Comparison of ENCODE assay signal across 13 mouse cellular contexts in genomic region chr11:102208846-102209245, GRCm38 (mm10). TPM values are rescaled to one million over a fixed set of nuclear protein-coding genes. Genes with fewer than 3 reads are reported as not detected.
DNase-seq lines count a peak whose midpoint lies in the region; ATAC-seq and TF ChIP-seq lines count a peak whose summit lies in the region.
"Had no signal": no experiment of that assay in that cellular context is flagged by ENCODE, and none has a peak within 500 bp of the region (broad histone marks: within the 10 kb centered on the region; RNA-seq: fewer than 3 reads in every experiment).

No protein-coding gene starts in this region.

- no peak overlapping the region for H3K4me2 ChIP-seq in heart, embryonic 15.5 days
- H3K4me2 ChIP-seq in midbrain, embryonic 12.5 days (replicated peaks) = no peak overlapping the region
- H3K4me2 ChIP-seq in midbrain, embryonic 16.5 days (ENCODE audit: low read length) = no peak overlapping the region

- peaks cover 93% of the 10 kb centered on the region for H3K4me1 ChIP-seq in heart, embryonic 15.5 days (replicated peaks)
- peaks cover 36% of the 10 kb centered on the region for H3K4me1 ChIP-seq in midbrain, embryonic 12.5 days
- H3K4me1 ChIP-seq in midbrain, embryonic 16.5 days (ENCODE audit: control insufficient read depth, insufficient read depth, low read length) = peaks cover 22% of the 10 kb centered on the region
- H3K4me1 ChIP-seq in olfactory bulb, adult 2 months (ENCODE audit: control insufficient read depth, insufficient read depth, low read length) = peaks cover 75% of the 10 kb centered on the region

- H3K27me3 ChIP-seq in heart, embryonic 15.5 days = no peaks in the 10 kb centered on the region
- no peaks in the 10 kb centered on the region for H3K27me3 ChIP-seq in midbrain, embryonic 12.5 days
- H3K27me3 ChIP-seq in midbrain, embryonic 16.5 days (ENCODE audit: control insufficient read depth, insufficient read depth, low read depth, low read length) = no peaks in the 10 kb centered on the region

- peak overlapping the region; percentile 79 for H3K27ac ChIP-seq in heart, embryonic 15.5 days
- peak overlapping the region; percentile 64 for H3K27ac ChIP-seq in midbrain, embryonic 12.5 days (replicated peaks)
- H3K27ac ChIP-seq in midbrain, embryonic 16.5 days (ENCODE audit: low read length) = no peak overlapping the region
- peak overlapping the region; percentile 17; the same call in 1 of the 2 replicates for H3K27ac ChIP-seq in olfactory bulb, adult 2 months (ENCODE audit: insufficient read depth, low read depth, low read length)

- TF ChIP-seq CTCF in olfactory bulb, adult 2 months (IDR thresholded peaks at IDR 0.05; ENCODE audit: insufficient read depth, low read depth, low read length) = no peak

- H3K36me3 ChIP-seq in heart, embryonic 15.5 days = peaks cover 21% of the 10 kb centered on the region
- H3K36me3 ChIP-seq in midbrain, embryonic 12.5 days = peaks cover 34% of the 10 kb centered on the region
- H3K36me3 ChIP-seq in midbrain, embryonic 16.5 days (ENCODE audit: control insufficient read depth, insufficient read depth, low read length) = peaks cover 10% of the 10 kb centered on the region; the same call in 1 of the 2 replicates

- 30% methylated on average over 3 of the region's 4 CpGs for WGBS in heart, embryonic 15.5 days
- 26% methylated on average over 4 of the region's 4 CpGs for WGBS in midbrain, embryonic 12.5 days
- WGBS in midbrain, embryonic 16.5 days = 50% methylated on average over 3 of the region's 4 CpGs
- 17% methylated on average over 4 of the region's 4 CpGs for WGBS in olfactory bulb, adult 2 months

- ATAC-seq in heart, embryonic 15.5 days (replicated peaks; ENCODE audit: insufficient number of reproducible peaks, insufficient read depth, low FRiP score, low read depth) = no peak
- no peak for ATAC-seq in midbrain, embryonic 12.5 days (ENCODE audit: low FRiP score, low read depth)
- ATAC-seq in midbrain, embryonic 16.5 days = no peak
- ATAC-seq in granulocyte monocyte progenitor cell, adult 5-6 weeks (replicated peaks; ENCODE audit: poor library complexity, severe bottlenecking) = peak; percentile 29

- no peak for TF ChIP-seq POLR2A in olfactory bulb, adult 2 months (IDR thresholded peaks at IDR 0.05; ENCODE audit: insufficient read depth, low read depth, low read length)

- H3K9ac ChIP-seq in heart, embryonic 15.5 days = no peak overlapping the region
- no peak overlapping the region for H3K9ac ChIP-seq in midbrain, embryonic 12.5 days (replicated peaks)
- no peak overlapping the region for H3K9ac ChIP-seq in midbrain, embryonic 16.5 days (ENCODE audit: low read depth, low read length)

- H3K4me3 ChIP-seq in heart, embryonic 15.5 days = no peak overlapping the region
- H3K4me3 ChIP-seq in midbrain, embryonic 12.5 days = no peak overlapping the region
- no peak overlapping the region for H3K4me3 ChIP-seq in midbrain, embryonic 16.5 days (ENCODE audit: low read depth, low read length)
- H3K4me3 ChIP-seq in olfactory bulb, adult 2 months (ENCODE audit: insufficient read depth, low read depth, low read length) = no peak overlapping the region

- no peaks in the 10 kb centered on the region for H3K9me3 ChIP-seq in heart, embryonic 15.5 days (replicated peaks)
- H3K9me3 ChIP-seq in midbrain, embryonic 12.5 days = no peaks in the 10 kb centered on the region
- no peaks in the 10 kb centered on the region for H3K9me3 ChIP-seq in midbrain, embryonic 16.5 days (replicated peaks; ENCODE audit: control insufficient read depth, low read length, poor library complexity, severe bottlenecking)
- H3K9me3 ChIP-seq: G1E had no signal

- no peak for DNase-seq in heart, adult 9 months (ENCODE audit: low spot score in 2 of 2)
- no peak for DNase-seq in left cerebral cortex, adult 8-10 months (ENCODE audit: low spot score in 2 of 2)
- no peak for DNase-seq in kidney, adult 9 months
- DNase-seq: kidney, adult 2 months; spleen, adult 18-20 months; thymus, postnatal 14 days had no signal

RNA-seq across cellular contexts. Expression of gene G6pc3, which starts 19.4 kb away (rescaled TPM):
- polyA plus RNA-seq in heart, embryonic 15.5 days (2015; fragmentation: Nextera tagmentation; extraction: Ambion mirVana) = 20.9 and 23.3 TPM in 2 replicates
- polyA plus RNA-seq in midbrain, embryonic 12.5 days (2016; fragmentation: Nextera tagmentation; extraction: Ambion mirVana) = 27.6 and 29.7 TPM in 2 replicates
- polyA plus RNA-seq in midbrain, embryonic 16.5 days (2015; fragmentation: Nextera tagmentation; extraction: Ambion mirVana) = 39.0 and 42.9 TPM in 2 replicates
- total RNA-seq in granulocyte monocyte progenitor cell, adult 5-6 weeks (2014; fragmentation: Nextera tagmentation) = 144 TPM in 2 replicates
- 61.1 and 61.6 TPM in 2 replicates for total RNA-seq in granulocyte monocyte progenitor cell, adult 5-6 weeks (2017)
- polyA plus RNA-seq in olfactory bulb, adult 2 months (2012; ENCODE audit: insufficient read depth, insufficient read length, low replicate concordance, missing spikeins) = not detected in 2 replicates
- 10 to 100 TPM; 65.4 to 78.4 (median 75.2) TPM for total RNA-seq in left cerebral cortex, adult 8-10 months (2022)

RNA-seq across cellular contexts. Expression of gene Hdac5, which starts 21.1 kb away (rescaled TPM):
- polyA plus RNA-seq in heart, embryonic 15.5 days (2015; fragmentation: Nextera tagmentation; extraction: Ambion mirVana) = 76.7 and 86.8 TPM in 2 replicates
- polyA plus RNA-seq in midbrain, embryonic 12.5 days (2016; fragmentation: Nextera tagmentation; extraction: Ambion mirVana) = 98.4 and 106 TPM in 2 replicates
- 74.4 and 76.3 TPM in 2 replicates for polyA plus RNA-seq in midbrain, embryonic 16.5 days (2015; fragmentation: Nextera tagmentation; extraction: Ambion mirVana)
- total RNA-seq in granulocyte monocyte progenitor cell, adult 5-6 weeks (2014; fragmentation: Nextera tagmentation) = 28.5 and 33.5 TPM in 2 replicates
- total RNA-seq in granulocyte monocyte progenitor cell, adult 5-6 weeks (2017) = 15.8 and 26.3 TPM in 2 replicates
- polyA plus RNA-seq in olfactory bulb, adult 2 months (2012; ENCODE audit: insufficient read depth, insufficient read length, low replicate concordance, missing spikeins) = 223 TPM in 1 of 2 replicates, not detected in the other
- total RNA-seq in left cerebral cortex, adult 8-10 months (2022) = 100 to 1,000 TPM; 245 to 275 (median 254) TPM

RNA-seq across cellular contexts. Expression of gene Lsm12, which starts 23.8 kb away (rescaled TPM):
- polyA plus RNA-seq in heart, embryonic 15.5 days (2015; fragmentation: Nextera tagmentation; extraction: Ambion mirVana) = 74.6 and 83.4 TPM in 2 replicates
- polyA plus RNA-seq in midbrain, embryonic 12.5 days (2016; fragmentation: Nextera tagmentation; extraction: Ambion mirVana) = 112 and 119 TPM in 2 replicates
- polyA plus RNA-seq in midbrain, embryonic 16.5 days (2015; fragmentation: Nextera tagmentation; extraction: Ambion mirVana) = 87.8 and 95.3 TPM in 2 replicates
- 109 and 123 TPM in 2 replicates for total RNA-seq in granulocyte monocyte progenitor cell, adult 5-6 weeks (2014; fragmentation: Nextera tagmentation)
- total RNA-seq in granulocyte monocyte progenitor cell, adult 5-6 weeks (2017) = 67.6 and 77.7 TPM in 2 replicates
- not detected in 2 replicates for polyA plus RNA-seq in olfactory bulb, adult 2 months (2012; ENCODE audit: insufficient read depth, insufficient read length, low replicate concordance, missing spikeins)
- 10 to 100 TPM; 52.8 to 55.3 (median 53.9) TPM for total RNA-seq in left cerebral cortex, adult 8-10 months (2022)

RNA-seq across cellular contexts. Expression of gene BC030867, which starts 39.8 kb away (rescaled TPM):
- polyA plus RNA-seq in heart, embryonic 15.5 days (2015; fragmentation: Nextera tagmentation; extraction: Ambion mirVana) = 8.3 and 12.7 TPM in 2 replicates
- 11.8 and 15.2 TPM in 2 replicates for polyA plus RNA-seq in midbrain, embryonic 12.5 days (2016; fragmentation: Nextera tagmentation; extraction: Ambion mirVana)
- 1.6 and 1.8 TPM in 2 replicates for polyA plus RNA-seq in midbrain, embryonic 16.5 days (2015; fragmentation: Nextera tagmentation; extraction: Ambion mirVana)
- 26.7 and 28.6 TPM in 2 replicates for total RNA-seq in granulocyte monocyte progenitor cell, adult 5-6 weeks (2014; fragmentation: Nextera tagmentation)
- total RNA-seq in granulocyte monocyte progenitor cell, adult 5-6 weeks (2017) = 5.6 and 8.6 TPM in 2 replicates
- polyA plus RNA-seq in olfactory bulb, adult 2 months (2012; ENCODE audit: insufficient read depth, insufficient read length, low replicate concordance, missing spikeins) = not detected in 2 replicates
- total RNA-seq in left cerebral cortex, adult 8-10 months (2022) = 1 to 10 TPM in 3 of 4 experiments, under 1 TPM in 1; 0.76 to 1.6 (median 1.4) TPM
- total RNA-seq: gastrocnemius, adult 8-10 months had no signal

RNA-seq across cellular contexts. Expression of gene Tmem101, which starts 52.6 kb away (rescaled TPM):
- polyA plus RNA-seq in heart, embryonic 15.5 days (2015; fragmentation: Nextera tagmentation; extraction: Ambion mirVana) = 30.6 and 35.9 TPM in 2 replicates
- polyA plus RNA-seq in midbrain, embryonic 12.5 days (2016; fragmentation: Nextera tagmentation; extraction: Ambion mirVana) = 33.9 and 38.5 TPM in 2 replicates
- 45.8 and 46.5 TPM in 2 replicates for polyA plus RNA-seq in midbrain, embryonic 16.5 days (2015; fragmentation: Nextera tagmentation; extraction: Ambion mirVana)
- 11.8 and 19.4 TPM in 2 replicates for total RNA-seq in granulocyte monocyte progenitor cell, adult 5-6 weeks (2014; fragmentation: Nextera tagmentation)
- total RNA-seq in granulocyte monocyte progenitor cell, adult 5-6 weeks (2017) = 14.8 and 32.0 TPM in 2 replicates
- polyA plus RNA-seq in olfactory bulb, adult 2 months (2012; ENCODE audit: insufficient read depth, insufficient read length, low replicate concordance, missing spikeins) = not detected in 2 replicates
- 10 to 100 TPM; 19.4 to 27.6 (median 20.2) TPM for total RNA-seq in left cerebral cortex, adult 8-10 months (2022)

Comparison
In these comparisons a context has a peak if more than half of its experiments do, and no peak if none do; other contexts are left out.
1. RNA of gene G6pc3, which starts 19.4 kb away (polyA plus RNA-seq): 39.0 to 42.9 TPM in midbrain, embryonic 16.5 days, 27.6 to 29.7 TPM in midbrain, embryonic 12.5 days and 20.9 to 23.3 TPM in heart, embryonic 15.5 days; not detected in olfactory bulb, adult 2 months; every median in the first group is over 10 times any median in the second.